Mouse (Mus musculus): ENCODE results near the gene Tuba8.

DNA sequence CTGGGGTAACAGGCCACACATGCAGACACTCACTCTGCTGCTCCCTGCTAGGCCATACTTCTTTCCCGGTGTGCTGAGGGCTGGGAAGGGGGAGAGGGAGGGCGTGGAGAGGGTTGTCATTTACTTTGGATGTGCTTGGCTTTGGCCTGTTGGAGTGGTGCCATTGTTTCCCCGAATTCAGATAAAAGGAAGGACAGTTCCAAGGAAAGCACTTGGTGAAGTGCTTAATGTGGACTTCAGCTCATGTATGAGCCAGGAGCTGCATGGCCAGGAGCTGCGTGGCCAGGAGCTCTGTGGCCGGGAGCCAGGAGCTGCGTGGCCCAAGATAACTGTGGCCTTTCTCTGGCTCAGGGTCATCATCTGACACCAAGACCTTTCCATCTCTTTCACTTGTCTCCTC, 39.4 kb upstream of the Tuba8 start:
- TF ChIP-seq ZKSCAN1 (IDR thresholded peaks at IDR 0.05; ENCODE audit: low read depth, low read length), result no peak
- TF ChIP-seq POLR2A (IDR thresholded peaks at IDR 0.05; ENCODE audit: control insufficient read depth in 1 of 2, insufficient read depth in 1 of 2, low read depth in 1 of 2, low read length in 2 of 2, poor library complexity in 1 of 2), result no peak
- no peak for TF ChIP-seq NRF1 (IDR thresholded peaks at IDR 0.05; ENCODE audit: insufficient read depth, low read depth, low read length, poor library complexity, severe bottlenecking)
- no peak for TF ChIP-seq CTCF (IDR thresholded peaks at IDR 0.05 in 2 of 3, conservative IDR thresholded peaks at IDR 0.05 in 1 of 3; ENCODE audit: control insufficient read depth in 1 of 3, insufficient read depth in 1 of 3, low read depth in 2 of 3, low read length in 3 of 3, poor library complexity in 1 of 3, severe bottlenecking in 1 of 3)
- no peak for TF ChIP-seq HCFC1 (IDR thresholded peaks at IDR 0.05; ENCODE audit: low read depth, low read length)
- no peak for TF ChIP-seq MYC (IDR thresholded peaks at IDR 0.05; ENCODE audit: low read depth, low read length)
- TF ChIP-seq MXI1 (IDR thresholded peaks at IDR 0.05; ENCODE audit: low read depth, low read length), result no peak
- TF ChIP-seq USF1 (IDR thresholded peaks at IDR 0.05; ENCODE audit: low read depth, low read length), result no peak
- TF ChIP-seq EP300 (IDR thresholded peaks at IDR 0.05; ENCODE audit: low read depth in 1 of 2, low read length in 2 of 2), result no peak
- TF ChIP-seq GABPA (IDR thresholded peaks at IDR 0.05; ENCODE audit: low read depth, low read length), result no peak
- TF ChIP-seq ZNF384 (IDR thresholded peaks at IDR 0.05; ENCODE audit: low read depth, low read length), result no peak

Data from MEL (cell line).